Mouse (Mus musculus): ENCODE results near the gene Cage1.

Gene Cage1

GRCm38 (mm10) chr13:38010444-38010910, 26.4 kb downstream of the Cage1 start:
- no peak for DNase-seq (ENCODE audit: low read depth, low spot score)

- DNase-seq (ENCODE audit: low read depth, low spot score) = no peak
Observed at GRCm38 (mm10) chr13:38009721-38010408, 27.0 kb downstream of the Cage1 start.

DNA sequence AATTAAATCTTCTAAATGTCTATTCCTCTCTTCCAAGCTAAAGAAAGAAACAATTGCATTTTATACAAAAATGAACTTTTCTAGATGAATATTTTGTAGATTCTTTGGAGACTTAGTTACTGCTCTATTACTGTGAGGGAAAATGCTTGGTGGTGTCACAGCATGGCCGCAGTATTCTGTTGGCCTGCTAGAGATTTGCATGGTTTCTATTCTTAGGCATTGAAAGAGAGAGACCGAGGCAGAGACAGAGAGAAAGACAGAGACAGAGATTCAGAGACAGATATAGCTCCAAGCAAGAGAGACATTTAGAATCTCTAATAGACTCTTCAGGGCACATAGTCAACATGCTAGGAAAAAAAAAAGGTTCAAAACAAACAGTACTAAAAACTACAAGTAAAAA, 28.9 kb downstream of the Cage1 start:
- no peak for DNase-seq (ENCODE audit: low read depth, low spot score)

DNA sequence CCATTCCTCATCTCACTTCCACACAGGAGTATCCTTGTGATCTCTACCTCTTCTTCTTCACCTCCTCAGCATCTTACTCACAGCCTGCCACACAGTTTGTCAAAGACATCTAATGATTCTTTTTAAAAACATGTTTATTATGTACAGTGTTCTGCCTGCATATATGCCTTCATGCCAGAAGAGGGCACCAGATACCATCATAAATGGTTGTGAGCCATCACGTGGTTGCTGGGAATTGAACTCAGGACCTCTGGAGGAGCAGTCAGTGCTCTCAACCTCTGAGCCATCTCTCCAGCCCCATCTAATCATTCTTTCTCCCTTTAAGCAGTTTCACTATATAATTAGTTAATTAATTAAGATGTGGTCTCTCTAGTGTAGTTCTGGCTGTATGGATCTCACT, 34.4 kb downstream of the Cage1 start:
- no peak for DNase-seq (ENCODE audit: low read depth, low spot score)

- DNase-seq (ENCODE audit: low read depth, low spot score) = no peak
Observed at GRCm38 (mm10) chr13:37999713-38000112, 37.2 kb downstream of the Cage1 start.

- no peak for DNase-seq (ENCODE audit: low read depth, low spot score)
Observed at GRCm38 (mm10) chr13:37994405-37994749, 42.5 kb downstream of the Cage1 start.

GRCm38 (mm10) chr13:37993704-37994404, 43.0 kb downstream of the Cage1 start, which contains the start of gene Ssr1:
Ssr1 (minus strand) TSS chr13:37994217.
- DNase-seq (ENCODE audit: low read depth, low spot score) = peak; percentile 96

DNA sequence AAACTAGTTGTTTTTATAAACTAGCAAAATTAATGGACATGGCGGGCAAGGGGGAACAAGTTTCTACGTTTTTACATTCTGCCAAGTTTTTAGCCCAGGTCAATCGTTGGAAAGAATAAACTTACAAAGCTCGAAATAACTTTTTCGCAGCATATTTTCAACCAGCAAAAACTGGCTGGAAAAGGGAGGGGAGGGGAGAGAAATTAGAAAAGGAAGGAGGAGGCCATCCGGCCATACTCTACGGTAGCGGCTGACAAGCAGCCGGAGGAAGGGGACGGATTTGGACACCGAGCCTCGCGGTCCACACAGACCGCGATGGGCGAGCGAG, 43.5 kb downstream of the Cage1 start:
- no peak for DNase-seq (ENCODE audit: low read depth, low spot score)

DNA sequence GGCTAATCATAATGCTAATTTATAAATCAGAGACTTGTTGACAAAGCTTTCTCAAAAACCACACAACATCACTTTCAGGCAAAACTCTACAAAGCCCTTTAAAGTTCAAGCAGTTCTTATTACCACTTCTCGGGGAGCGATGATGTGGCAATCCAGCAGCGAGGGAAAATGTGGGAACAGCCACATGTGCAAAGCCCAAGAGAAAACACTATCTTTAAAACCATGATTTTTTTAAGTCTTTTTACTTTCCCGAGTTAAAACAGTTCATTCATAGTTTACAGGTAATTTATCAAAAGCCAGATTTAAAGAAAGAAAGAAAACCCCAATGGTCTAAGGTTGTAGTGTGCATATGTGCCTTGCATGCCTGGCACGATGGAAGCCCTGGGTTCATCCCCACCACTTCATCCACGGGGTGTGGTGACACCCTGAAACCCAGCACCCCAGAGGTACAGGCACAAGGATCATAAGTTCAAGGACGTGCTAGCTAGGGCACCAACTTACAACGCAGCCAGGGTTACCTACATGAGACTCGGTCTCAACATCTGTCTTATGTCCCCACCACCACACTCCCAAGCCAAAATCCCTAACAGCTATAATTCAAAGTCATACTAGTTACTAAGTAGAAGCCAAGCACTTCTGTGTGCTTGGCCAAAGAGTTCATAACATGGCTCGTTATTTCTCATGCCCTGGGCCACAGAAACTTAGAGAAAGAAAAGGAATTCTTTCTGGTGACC, 44.1 kb downstream of the Cage1 start:
- DNase-seq (ENCODE audit: low read depth, low spot score) = no peak

DNA sequence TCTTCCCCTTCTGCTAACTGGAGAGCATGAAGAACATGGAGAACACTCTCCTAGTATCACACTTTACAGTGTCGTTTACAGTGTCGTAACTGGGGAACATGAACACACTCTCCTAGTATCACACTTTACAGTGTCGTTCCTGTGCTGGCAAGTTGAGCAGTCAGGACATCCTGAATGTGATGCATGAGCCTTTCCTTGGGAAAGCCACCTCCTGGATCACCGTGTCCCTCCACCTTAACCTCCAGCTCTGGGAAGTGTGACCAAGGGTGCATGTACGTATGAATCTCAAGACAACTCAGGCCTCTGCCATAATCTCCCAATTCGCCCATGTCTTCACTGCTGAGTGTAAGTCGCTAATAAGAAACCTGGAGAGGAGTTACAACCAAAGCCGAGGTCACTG, 47.2 kb downstream of the Cage1 start:
- no peak for DNase-seq (ENCODE audit: low read depth, low spot score)

DNA sequence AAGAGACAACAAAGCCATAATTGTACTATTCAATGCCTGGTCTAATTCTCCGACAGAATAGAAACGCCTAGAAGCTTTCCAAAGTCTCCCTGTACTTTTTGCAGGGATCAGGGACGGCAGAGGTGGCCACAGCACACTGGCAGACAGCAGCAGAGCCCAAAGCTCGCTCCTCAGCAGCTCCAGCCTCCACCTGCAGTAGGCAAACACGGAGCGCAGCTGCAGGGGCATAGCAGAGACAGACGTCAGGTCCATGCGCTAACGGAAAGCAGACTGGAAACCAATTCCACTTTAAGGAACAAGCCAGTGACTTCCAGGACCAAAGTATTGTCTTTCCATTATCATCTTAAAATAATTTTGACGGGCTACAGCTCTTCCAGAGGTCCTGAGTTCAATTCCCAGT, 50.7 kb downstream of the Cage1 start:
- DNase-seq (ENCODE audit: low read depth, low spot score) = no peak

GRCm38 (mm10) chr13:37981063-37981462, 55.8 kb downstream of the Cage1 start:
- DNase-seq (ENCODE audit: low read depth, low spot score) = no peak

DNA sequence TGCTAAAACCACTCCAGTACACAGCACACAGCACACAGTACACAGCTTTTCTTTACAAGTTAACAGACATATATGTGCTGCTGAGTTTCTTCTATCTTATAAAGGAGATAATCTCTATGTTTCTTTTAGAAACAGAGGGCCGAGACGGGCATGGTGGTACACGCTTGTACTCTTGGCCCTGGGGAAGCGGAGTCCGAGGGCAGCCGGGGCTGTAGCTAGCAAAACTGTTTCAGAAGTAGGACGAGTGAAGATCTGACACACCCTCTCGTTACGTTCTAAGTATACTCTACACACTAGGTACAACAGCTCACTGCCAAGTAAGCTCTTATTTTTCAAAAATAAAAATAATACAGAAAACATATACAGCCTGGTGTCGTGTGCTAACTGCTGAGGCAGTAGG, 56.5 kb downstream of the Cage1 start:
- no peak for DNase-seq (ENCODE audit: low read depth, low spot score)

- DNase-seq (ENCODE audit: low read depth, low spot score) = no peak
Observed at GRCm38 (mm10) chr13:37979506-37979905, 57.4 kb downstream of the Cage1 start.

DNA sequence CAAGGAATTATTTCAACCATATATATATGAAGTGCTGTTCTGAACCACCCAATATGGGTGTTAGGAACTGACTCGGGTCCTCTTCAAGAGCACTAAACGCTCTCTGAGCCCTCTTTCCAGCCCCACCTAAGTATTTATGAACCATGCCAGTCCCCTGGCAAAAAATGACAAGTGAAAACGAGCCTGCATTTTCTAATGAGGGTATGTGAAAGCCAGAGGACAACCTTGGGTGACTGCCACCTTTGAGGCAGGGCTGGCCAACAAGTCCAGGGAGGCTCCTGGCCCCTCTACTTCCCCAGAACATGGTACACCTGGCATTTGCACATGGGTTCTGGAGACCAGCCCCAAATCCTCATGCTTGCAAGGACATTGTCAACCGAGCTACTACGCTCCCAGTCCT, 62.1 kb downstream of the Cage1 start:
- DNase-seq (ENCODE audit: low read depth, low spot score) = no peak

DNA sequence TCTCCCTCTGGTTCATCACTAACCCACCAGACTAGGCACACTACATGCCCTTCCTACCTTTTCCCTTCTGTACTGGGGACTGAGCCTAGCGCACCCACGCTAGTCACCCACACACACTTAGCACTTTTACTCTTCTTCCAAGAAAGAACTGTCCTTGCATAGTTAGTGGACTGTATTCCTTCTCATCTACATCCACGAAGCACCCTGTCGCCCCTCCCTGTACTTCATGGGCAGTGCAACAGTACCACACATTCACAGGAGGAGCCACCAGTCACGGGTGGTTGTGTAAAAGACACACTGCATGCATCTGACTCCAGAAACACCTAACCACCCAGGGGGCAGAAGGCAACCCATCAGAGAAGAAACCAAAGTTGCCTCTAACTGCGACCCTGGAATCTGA, 62.8 kb downstream of the Cage1 start:
- peak; percentile 31 for DNase-seq (ENCODE audit: low read depth, low spot score)

GRCm38 (mm10) chr13:37970887-37971530, 65.9 kb downstream of the Cage1 start:
- no peak for DNase-seq (ENCODE audit: low read depth, low spot score)

GRCm38 (mm10) chr13:37969988-37970387, 66.9 kb downstream of the Cage1 start:
- peak; percentile 36 for DNase-seq (ENCODE audit: low read depth, low spot score)

GRCm38 (mm10) chr13:37969337-37969736, 67.5 kb downstream of the Cage1 start:
- peak; percentile 79 for DNase-seq (ENCODE audit: low read depth, low spot score)

DNA sequence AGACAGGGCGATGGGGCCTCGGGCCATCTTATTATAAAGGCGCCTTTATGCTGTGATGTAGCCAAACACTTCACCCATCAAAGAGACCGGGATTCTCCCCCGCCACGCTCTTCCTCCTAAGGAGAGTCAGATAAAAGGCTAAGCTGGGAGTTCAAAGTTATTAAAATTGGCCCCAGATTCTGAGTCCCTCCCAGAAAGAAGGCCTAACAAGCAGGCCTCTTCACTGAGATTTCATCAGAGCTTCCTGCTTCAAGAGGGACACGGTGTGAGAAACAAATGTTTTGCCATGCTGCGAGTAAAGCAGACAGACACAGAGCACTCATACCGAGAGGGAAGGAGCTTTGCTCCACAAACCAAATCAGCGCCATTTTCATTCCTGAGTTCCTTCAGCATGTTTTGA, 69.3 kb downstream of the Cage1 start:
- DNase-seq (ENCODE audit: low read depth, low spot score) = no peak

GRCm38 (mm10) chr13:37967052-37967437, 69.8 kb downstream of the Cage1 start:
- peak; percentile 45 for DNase-seq (ENCODE audit: low read depth, low spot score)
